Mouse (Mus musculus): Measurements from ENCODE around the gene Arap1. TPM values are rescaled to one million over a fixed set of nuclear protein-coding genes. Genes with fewer than 3 reads are reported as not detected.

The Arap1 gene
- total and polyA plus RNA-seq, 2 experiments: 43.8 to 88.2 TPM

- Histone ChIP-seq H3K36me3 (ENCODE audit: control insufficient read depth, insufficient read depth, low read length) (peaks cover 28% of the 10 kb centered on the region), H3K4me3 (ENCODE audit: insufficient read depth, low read depth, low read length) (peak overlapping the region; percentile 6; the same call in 1 of the 2 replicates), H3K27ac (replicated peaks; ENCODE audit: insufficient read depth, low read depth, low read length) (peak overlapping the region; percentile 98), H3K79me2 (ENCODE audit: control insufficient read depth, insufficient read depth, low read length) (peaks cover 18% of the 10 kb centered on the region; the same call in 1 of the 2 replicates), H3K9ac (ENCODE audit: low read depth, low read length) (peak overlapping the region; percentile 67), H3K4me1 (ENCODE audit: control insufficient read depth, insufficient read depth, low read length) (peaks cover 59% of the 10 kb centered on the region), H3K27me3 (ENCODE audit: control insufficient read depth, insufficient read depth, low read length) (no peaks in the 10 kb centered on the region)
- TF ChIP-seq CTCF (IDR thresholded peaks at IDR 0.05; ENCODE audit: low read depth, low read length) (no peak), POLR2A (IDR thresholded peaks at IDR 0.05; ENCODE audit: extremely low read depth, insufficient read depth, low read length) (no peak)
- WGBS: 28% methylated on average over 2 of the region's 2 CpGs
- DNase-seq (ENCODE audit: extremely low read depth, low read depth, low spot score): peak; percentile 56
Observed at GRCm38 (mm10) chr7:101327786-101328185, 20.1 kb upstream of the Arap1 start.

GRCm38 (mm10) chr7:101328621-101329158, 19.2 kb upstream of the Arap1 start:
- TF ChIP-seq CTCF (IDR thresholded peaks at IDR 0.05; ENCODE audit: low read depth, low read length) (peak; percentile 35), POLR2A (IDR thresholded peaks at IDR 0.05; ENCODE audit: extremely low read depth, insufficient read depth, low read length) (no peak)
- H3K9ac ChIP-seq (ENCODE audit: low read depth, low read length): peak overlapping the region; percentile 67
- whole genome bisulfite sequencing: 27% methylated on average over 4 of the region's 4 CpGs

DNA sequence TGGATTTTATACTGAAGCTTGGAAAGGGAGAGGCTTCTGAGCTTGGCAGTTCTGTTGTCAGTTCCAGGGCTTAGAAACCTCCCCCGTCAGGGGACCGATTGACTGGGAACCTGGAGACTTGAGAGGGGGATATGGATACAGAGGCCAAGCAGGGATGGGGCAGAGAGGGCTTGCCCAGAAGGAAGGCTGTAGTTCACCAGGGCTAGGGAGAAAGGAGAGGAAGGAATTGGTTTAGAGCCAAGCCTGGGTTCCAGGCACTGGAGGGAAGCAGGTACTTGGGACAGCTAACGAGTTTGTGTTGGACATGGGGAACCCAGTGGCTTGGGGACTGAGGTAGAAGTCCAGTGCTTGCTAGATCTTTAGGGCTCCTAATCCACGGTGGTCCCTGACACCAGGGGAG, 18.3 kb upstream of the Arap1 start:
- Histone ChIP-seq H3K36me3 (ENCODE audit: control insufficient read depth, insufficient read depth, low read length) (peaks cover 32% of the 10 kb centered on the region), H3K79me2 (ENCODE audit: control insufficient read depth, insufficient read depth, low read length) (peaks cover 29% of the 10 kb centered on the region; the same call in 1 of the 2 replicates), H3K27ac (replicated peaks; ENCODE audit: insufficient read depth, low read depth, low read length) (peak overlapping the region; percentile 98), H3K4me3 (ENCODE audit: insufficient read depth, low read depth, low read length) (no peak overlapping the region), H3K27me3 (ENCODE audit: control insufficient read depth, insufficient read depth, low read length) (no peaks in the 10 kb centered on the region), H3K9ac (ENCODE audit: low read depth, low read length) (peak overlapping the region; percentile 67), H3K4me1 (ENCODE audit: control insufficient read depth, insufficient read depth, low read length) (peaks cover 68% of the 10 kb centered on the region)
- peak; percentile 46 for DNase-seq (ENCODE audit: extremely low read depth, low read depth, low spot score)
- 35% methylated on average over 4 of the region's 4 CpGs for WGBS
- TF ChIP-seq CTCF (IDR thresholded peaks at IDR 0.05; ENCODE audit: low read depth, low read length): no peak
- no peak for TF ChIP-seq POLR2A (IDR thresholded peaks at IDR 0.05; ENCODE audit: extremely low read depth, insufficient read depth, low read length)

More at GRCm38 (mm10) chr7:101328621-101329158, 19.2 kb upstream of the Arap1 start:
- H3K27ac ChIP-seq (replicated peaks; ENCODE audit: insufficient read depth, low read depth, low read length): peak overlapping the region; percentile 98
- peaks cover 31% of the 10 kb centered on the region for H3K36me3 ChIP-seq (ENCODE audit: control insufficient read depth, insufficient read depth, low read length)
- H3K27me3 ChIP-seq (ENCODE audit: control insufficient read depth, insufficient read depth, low read length): no peaks in the 10 kb centered on the region
- H3K4me3 ChIP-seq (ENCODE audit: insufficient read depth, low read depth, low read length): no peak overlapping the region
- peaks cover 26% of the 10 kb centered on the region; the same call in 1 of the 2 replicates for H3K79me2 ChIP-seq (ENCODE audit: control insufficient read depth, insufficient read depth, low read length)
- peak; percentile 65 for DNase-seq (ENCODE audit: extremely low read depth, low read depth, low spot score)
- H3K4me1 ChIP-seq (ENCODE audit: control insufficient read depth, insufficient read depth, low read length): peaks cover 65% of the 10 kb centered on the region

DNA sequence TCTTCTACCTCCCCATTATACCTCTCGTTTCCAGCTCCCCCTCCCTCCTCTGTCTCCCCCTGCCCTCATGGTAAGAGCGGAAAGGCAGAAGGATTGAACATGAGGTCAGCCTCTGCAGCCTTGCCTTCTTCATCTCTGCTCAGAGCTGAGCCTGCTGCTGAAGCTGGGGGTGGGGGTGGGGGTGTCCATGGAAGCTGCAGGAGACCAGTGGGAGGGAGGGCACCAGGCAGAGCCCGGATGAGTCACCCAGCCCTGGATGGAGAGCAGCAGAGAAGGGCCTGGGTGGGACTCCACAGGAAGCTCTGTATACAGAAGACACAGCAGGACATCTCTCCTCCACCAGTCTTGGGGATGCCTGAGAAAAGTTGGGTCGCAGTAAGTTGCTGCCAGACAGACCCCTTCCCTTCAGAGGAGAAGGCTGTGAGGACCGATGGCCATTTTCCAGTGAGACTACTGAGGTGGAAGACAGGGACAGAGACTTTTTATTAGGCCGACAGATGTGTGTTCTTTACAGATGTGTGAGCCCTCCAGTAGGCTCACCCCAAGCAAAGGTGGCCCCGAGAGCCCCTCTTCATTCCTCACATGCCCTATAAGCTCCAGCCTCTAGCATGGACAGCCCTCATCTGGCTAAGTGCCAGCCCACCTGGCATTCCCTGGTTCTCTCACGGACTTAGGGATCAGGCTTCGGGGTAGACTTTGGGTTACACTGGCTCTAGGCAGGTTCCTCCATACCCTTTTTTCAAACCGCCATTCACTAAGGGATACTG, 17.6 kb upstream of the Arap1 start:
- Histone ChIP-seq H3K4me3 (ENCODE audit: insufficient read depth, low read depth, low read length) (no peak overlapping the region), H3K9ac (ENCODE audit: low read depth, low read length) (peak overlapping the region; percentile 67; the same call in 1 of the 2 replicates), H3K4me1 (ENCODE audit: control insufficient read depth, insufficient read depth, low read length) (peaks cover 69% of the 10 kb centered on the region), H3K27me3 (ENCODE audit: control insufficient read depth, insufficient read depth, low read length) (no peaks in the 10 kb centered on the region), H3K79me2 (ENCODE audit: control insufficient read depth, insufficient read depth, low read length) (peaks cover 31% of the 10 kb centered on the region; the same call in 1 of the 2 replicates), H3K27ac (replicated peaks; ENCODE audit: insufficient read depth, low read depth, low read length) (peak overlapping the region; percentile 98), H3K36me3 (ENCODE audit: control insufficient read depth, insufficient read depth, low read length) (peaks cover 31% of the 10 kb centered on the region)
- WGBS: 52% methylated on average over 10 of the region's 10 CpGs
- TF ChIP-seq POLR2A (IDR thresholded peaks at IDR 0.05; ENCODE audit: extremely low read depth, insufficient read depth, low read length): no peak
- TF ChIP-seq CTCF (IDR thresholded peaks at IDR 0.05; ENCODE audit: low read depth, low read length): no peak
- peak; percentile 64 for DNase-seq (ENCODE audit: extremely low read depth, low read depth, low spot score)

- Histone ChIP-seq H3K4me3 (ENCODE audit: insufficient read depth, low read depth, low read length) (no peak overlapping the region), H3K27me3 (ENCODE audit: control insufficient read depth, insufficient read depth, low read length) (no peaks in the 10 kb centered on the region), H3K9ac (ENCODE audit: low read depth, low read length) (peak overlapping the region; percentile 10; the same call in 1 of the 2 replicates), H3K36me3 (ENCODE audit: control insufficient read depth, insufficient read depth, low read length) (peaks cover 31% of the 10 kb centered on the region), H3K27ac (replicated peaks; ENCODE audit: insufficient read depth, low read depth, low read length) (peak overlapping the region; percentile 92), H3K4me1 (ENCODE audit: control insufficient read depth, insufficient read depth, low read length) (peaks cover 69% of the 10 kb centered on the region), H3K79me2 (ENCODE audit: control insufficient read depth, insufficient read depth, low read length) (peaks cover 35% of the 10 kb centered on the region; the same call in 1 of the 2 replicates)
- no peak for TF ChIP-seq CTCF (IDR thresholded peaks at IDR 0.05; ENCODE audit: low read depth, low read length)
- DNase-seq (ENCODE audit: extremely low read depth, low read depth, low spot score): no peak
- 35% methylated on average over 4 of the region's 4 CpGs for WGBS
Observed at GRCm38 (mm10) chr7:101330841-101331173, 17.1 kb upstream of the Arap1 start.
